Mouse (Mus musculus): Measurements from ENCODE around the gene Mylk. TPM values are rescaled to one million over a fixed set of nuclear protein-coding genes. Genes with fewer than 3 reads are reported as not detected.

The Mylk gene
- polyA plus RNA-seq, 1 experiment from 2014 or later, result 5.7 TPM

DNA sequence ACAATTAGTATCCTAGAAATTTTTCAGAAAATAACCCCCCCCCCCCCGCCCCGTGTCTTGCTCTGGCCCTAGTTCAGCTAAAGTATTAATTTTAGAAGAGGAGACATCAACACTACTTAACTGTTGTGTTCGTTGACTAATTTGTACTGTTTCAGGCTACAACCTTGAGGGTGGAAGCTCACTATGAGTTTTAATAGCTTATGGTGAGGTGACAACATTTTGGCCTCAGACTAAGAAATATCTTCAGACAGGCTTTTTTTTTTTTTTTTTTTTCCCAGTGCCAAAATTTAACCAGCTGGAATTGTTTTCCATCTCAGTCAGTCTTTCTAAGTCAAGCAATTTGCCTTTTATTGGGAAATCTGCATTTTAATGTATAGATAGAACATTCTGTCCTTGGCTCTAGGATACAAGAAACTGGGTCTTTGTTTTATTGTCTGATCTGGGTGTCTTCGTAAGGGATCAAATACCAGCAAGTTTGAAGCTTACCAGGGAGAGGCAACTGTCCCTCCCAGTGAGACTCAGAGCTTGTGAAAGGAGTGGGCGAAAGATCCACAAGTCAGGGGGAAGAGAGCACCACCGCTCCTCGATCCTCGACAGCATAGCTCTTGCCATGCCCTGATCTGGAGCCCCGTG, 19.1 kb downstream of the Mylk start:
- Histone ChIP-seq H3K36me3 (ENCODE audit: control insufficient read depth, insufficient read depth, low read length) (no peaks in the 10 kb centered on the region), H3K4me2 (ENCODE audit: low read length) (no peak overlapping the region), H3K4me1 (ENCODE audit: control insufficient read depth, insufficient read depth, low read length) (no peaks in the 10 kb centered on the region), H3K4me3 (ENCODE audit: low read depth, low read length) (no peak overlapping the region), H3K9me3 (replicated peaks; ENCODE audit: control insufficient read depth, low read length, poor library complexity, severe bottlenecking) (no peaks in the 10 kb centered on the region), H3K9ac (ENCODE audit: low read depth, low read length) (no peak overlapping the region), H3K27me3 (ENCODE audit: control insufficient read depth, insufficient read depth, low read depth, low read length) (no peaks in the 10 kb centered on the region), H3K27ac (ENCODE audit: low read length) (no peak overlapping the region)
- no peak for ATAC-seq
- WGBS, result 75% methylated on average over 9 of the region's 9 CpGs

GRCm38 (mm10) chr16:34765666-34766065, 20.7 kb downstream of the Mylk start:
- H3K4me2 ChIP-seq (ENCODE audit: low read length), result no peak overlapping the region
- no peak overlapping the region for H3K9ac ChIP-seq (ENCODE audit: low read depth, low read length)
- WGBS, result 67% methylated on average over 1 of the region's 1 CpGs
- no peaks in the 10 kb centered on the region for H3K27me3 ChIP-seq (ENCODE audit: control insufficient read depth, insufficient read depth, low read depth, low read length)
- no peaks in the 10 kb centered on the region for H3K9me3 ChIP-seq (replicated peaks; ENCODE audit: control insufficient read depth, low read length, poor library complexity, severe bottlenecking)
- H3K27ac ChIP-seq (ENCODE audit: low read length), result no peak overlapping the region
- ATAC-seq, result no peak
- H3K36me3 ChIP-seq (ENCODE audit: control insufficient read depth, insufficient read depth, low read length), result no peaks in the 10 kb centered on the region
- H3K4me3 ChIP-seq (ENCODE audit: low read depth, low read length), result no peak overlapping the region
- no peaks in the 10 kb centered on the region for H3K4me1 ChIP-seq (ENCODE audit: control insufficient read depth, insufficient read depth, low read length)

DNA sequence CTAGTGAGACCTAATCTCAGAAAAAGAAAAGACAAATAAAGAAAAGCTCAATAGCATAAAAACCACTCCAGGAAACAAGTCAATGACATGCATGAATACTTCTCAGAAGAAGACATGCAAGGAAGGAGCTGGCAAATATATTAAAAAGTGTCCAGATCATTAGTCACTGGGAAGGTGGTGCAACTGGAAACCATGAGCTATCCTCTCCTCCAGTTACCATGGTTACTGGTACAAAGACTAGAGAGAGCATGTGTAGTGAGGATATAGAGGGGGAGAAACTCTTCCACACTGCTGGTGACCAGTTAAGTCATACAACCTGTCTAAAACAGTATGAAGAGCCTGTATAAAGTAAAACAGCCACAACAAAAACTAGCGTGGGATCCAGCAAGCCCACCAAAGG, 21.2 kb downstream of the Mylk start:
- H3K27me3 ChIP-seq (ENCODE audit: control insufficient read depth, insufficient read depth, low read depth, low read length), result no peaks in the 10 kb centered on the region
- H3K9ac ChIP-seq (ENCODE audit: low read depth, low read length), result no peak overlapping the region
- no peaks in the 10 kb centered on the region for H3K9me3 ChIP-seq (replicated peaks; ENCODE audit: control insufficient read depth, low read length, poor library complexity, severe bottlenecking)
- ATAC-seq, result no peak
- no peak overlapping the region for H3K27ac ChIP-seq (ENCODE audit: low read length)
- no peak overlapping the region for H3K4me2 ChIP-seq (ENCODE audit: low read length)
- no peak overlapping the region for H3K4me3 ChIP-seq (ENCODE audit: low read depth, low read length)
- H3K36me3 ChIP-seq (ENCODE audit: control insufficient read depth, insufficient read depth, low read length), result no peaks in the 10 kb centered on the region
- H3K4me1 ChIP-seq (ENCODE audit: control insufficient read depth, insufficient read depth, low read length), result no peaks in the 10 kb centered on the region
- WGBS, result 85% methylated on average over 1 of the region's 1 CpGs

DNA sequence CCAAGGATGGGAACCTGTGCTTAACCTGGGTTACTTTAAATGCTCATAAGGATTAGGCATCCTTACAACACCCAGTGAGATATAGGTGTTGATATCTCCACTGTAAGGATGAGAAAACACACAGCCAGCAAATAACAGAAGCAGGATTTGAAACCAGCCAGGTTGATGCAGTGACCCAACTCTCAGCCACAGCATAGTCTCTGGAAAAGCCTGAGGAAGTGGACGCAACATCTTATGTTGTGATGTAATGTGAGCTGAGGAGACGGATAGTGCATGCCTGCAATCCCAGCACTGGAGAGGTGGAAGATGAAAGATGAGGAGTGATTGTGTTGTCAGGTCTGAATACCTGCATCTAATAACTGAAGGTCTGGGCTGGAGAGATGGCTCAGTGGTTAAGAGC, 22.4 kb downstream of the Mylk start:
- 93% methylated on average over 2 of the region's 2 CpGs for WGBS
- H3K9ac ChIP-seq (ENCODE audit: low read depth, low read length), result no peak overlapping the region

GRCm38 (mm10) chr16:34768436-34768835, 23.4 kb downstream of the Mylk start:
- peaks cover 12% of the 10 kb centered on the region for H3K4me1 ChIP-seq (ENCODE audit: control insufficient read depth, insufficient read depth, low read length)
- 48% methylated on average over 4 of the region's 4 CpGs for WGBS
- no peaks in the 10 kb centered on the region for H3K9me3 ChIP-seq (replicated peaks; ENCODE audit: control insufficient read depth, low read length, poor library complexity, severe bottlenecking)
- H3K27me3 ChIP-seq (ENCODE audit: control insufficient read depth, insufficient read depth, low read depth, low read length), result no peaks in the 10 kb centered on the region
- H3K4me2 ChIP-seq (ENCODE audit: low read length), result no peak overlapping the region
- no peak overlapping the region for H3K9ac ChIP-seq (ENCODE audit: low read depth, low read length)
- no peak overlapping the region for H3K27ac ChIP-seq (ENCODE audit: low read length)
- no peaks in the 10 kb centered on the region for H3K36me3 ChIP-seq (ENCODE audit: control insufficient read depth, insufficient read depth, low read length)
- no peak overlapping the region for H3K4me3 ChIP-seq (ENCODE audit: low read depth, low read length)
- ATAC-seq, result no peak

More for the DNA sequence above, 22.4 kb downstream of the Mylk start:
- Histone ChIP-seq H3K4me1 (ENCODE audit: control insufficient read depth, insufficient read depth, low read length) (peaks cover 4% of the 10 kb centered on the region), H3K9me3 (replicated peaks; ENCODE audit: control insufficient read depth, low read length, poor library complexity, severe bottlenecking) (no peaks in the 10 kb centered on the region), H3K27ac (ENCODE audit: low read length) (no peak overlapping the region), H3K27me3 (ENCODE audit: control insufficient read depth, insufficient read depth, low read depth, low read length) (no peaks in the 10 kb centered on the region), H3K36me3 (ENCODE audit: control insufficient read depth, insufficient read depth, low read length) (no peaks in the 10 kb centered on the region), H3K4me3 (ENCODE audit: low read depth, low read length) (no peak overlapping the region), H3K4me2 (ENCODE audit: low read length) (no peak overlapping the region)
- ATAC-seq, result no peak

DNA sequence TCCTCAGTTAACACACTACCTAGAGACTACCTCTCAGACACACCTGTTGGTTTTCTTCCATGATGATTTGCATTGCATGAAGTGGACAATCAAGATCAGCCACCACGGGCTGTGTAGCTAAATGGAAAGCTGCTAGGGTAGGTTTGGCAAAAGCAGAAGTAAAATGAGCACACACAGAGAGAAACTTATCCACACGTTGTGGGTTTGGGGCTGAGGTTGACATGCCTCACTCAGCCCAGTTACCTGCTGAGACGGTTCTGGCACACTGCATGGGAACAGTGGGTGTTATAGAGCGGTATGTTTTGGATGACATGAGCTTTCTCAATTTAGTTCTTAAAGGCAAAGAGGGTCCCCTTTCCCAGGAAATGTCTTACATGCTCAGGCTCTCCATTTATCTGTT, 25.1 kb downstream of the Mylk start:
- Histone ChIP-seq H3K36me3 (ENCODE audit: control insufficient read depth, insufficient read depth, low read length) (no peaks in the 10 kb centered on the region), H3K27me3 (ENCODE audit: control insufficient read depth, insufficient read depth, low read depth, low read length) (no peaks in the 10 kb centered on the region; the same call in 1 of the 2 replicates), H3K4me3 (ENCODE audit: low read depth, low read length) (no peak overlapping the region), H3K27ac (ENCODE audit: low read length) (no peak overlapping the region), H3K4me1 (ENCODE audit: control insufficient read depth, insufficient read depth, low read length) (peaks cover 12% of the 10 kb centered on the region), H3K4me2 (ENCODE audit: low read length) (no peak overlapping the region), H3K9ac (ENCODE audit: low read depth, low read length) (no peak overlapping the region), H3K9me3 (replicated peaks; ENCODE audit: control insufficient read depth, low read length, poor library complexity, severe bottlenecking) (no peaks in the 10 kb centered on the region)
- WGBS, result 93% methylated on average over 4 of the region's 4 CpGs
- no peak for ATAC-seq

GRCm38 (mm10) chr16:34772445-34773032, 27.5 kb downstream of the Mylk start:
- Histone ChIP-seq H3K27me3 (ENCODE audit: control insufficient read depth, insufficient read depth, low read depth, low read length) (no peaks in the 10 kb centered on the region; the same call in 1 of the 2 replicates), H3K4me3 (ENCODE audit: low read depth, low read length) (no peak overlapping the region), H3K36me3 (ENCODE audit: control insufficient read depth, insufficient read depth, low read length) (no peaks in the 10 kb centered on the region), H3K27ac (ENCODE audit: low read length) (peak overlapping the region; percentile 19), H3K9ac (ENCODE audit: low read depth, low read length) (no peak overlapping the region), H3K4me1 (ENCODE audit: control insufficient read depth, insufficient read depth, low read length) (peaks cover 12% of the 10 kb centered on the region), H3K4me2 (ENCODE audit: low read length) (no peak overlapping the region), H3K9me3 (replicated peaks; ENCODE audit: control insufficient read depth, low read length, poor library complexity, severe bottlenecking) (no peaks in the 10 kb centered on the region)
- 6% methylated on average over 4 of the region's 4 CpGs for WGBS
- peak; percentile 90 for ATAC-seq

DNA sequence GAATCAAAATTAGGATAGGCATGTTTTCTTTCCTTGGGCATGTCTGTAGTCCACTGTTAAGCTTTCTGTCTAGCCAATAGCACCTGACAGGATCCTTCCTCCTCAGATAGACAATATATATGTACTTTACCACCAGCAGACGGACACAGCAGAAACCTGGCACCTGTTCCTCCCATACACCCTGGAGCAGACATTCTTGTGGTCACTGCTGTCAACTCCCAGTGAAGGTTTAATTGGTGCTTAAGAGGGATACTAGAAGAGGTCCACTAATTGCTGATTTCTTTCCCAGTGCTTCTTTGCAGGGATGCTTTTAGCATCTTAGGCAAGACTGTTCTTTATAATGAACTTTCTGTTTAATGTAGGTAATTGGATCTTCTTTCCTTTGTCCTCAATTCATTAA, 37.4 kb downstream of the Mylk start:
- no peaks in the 10 kb centered on the region for H3K27me3 ChIP-seq (ENCODE audit: control insufficient read depth, insufficient read depth, low read depth, low read length)
- H3K4me2 ChIP-seq (ENCODE audit: low read length), result no peak overlapping the region
- no peak overlapping the region for H3K4me3 ChIP-seq (ENCODE audit: low read depth, low read length)
- ATAC-seq, result no peak
- H3K9ac ChIP-seq (ENCODE audit: low read depth, low read length), result no peak overlapping the region
- WGBS, result 60% methylated on average over 1 of the region's 1 CpGs
- no peaks in the 10 kb centered on the region for H3K36me3 ChIP-seq (ENCODE audit: control insufficient read depth, insufficient read depth, low read length)
- no peak overlapping the region for H3K27ac ChIP-seq (ENCODE audit: low read length)
- no peaks in the 10 kb centered on the region for H3K4me1 ChIP-seq (ENCODE audit: control insufficient read depth, insufficient read depth, low read length)
- no peaks in the 10 kb centered on the region for H3K9me3 ChIP-seq (replicated peaks; ENCODE audit: control insufficient read depth, low read length, poor library complexity, severe bottlenecking)

DNA sequence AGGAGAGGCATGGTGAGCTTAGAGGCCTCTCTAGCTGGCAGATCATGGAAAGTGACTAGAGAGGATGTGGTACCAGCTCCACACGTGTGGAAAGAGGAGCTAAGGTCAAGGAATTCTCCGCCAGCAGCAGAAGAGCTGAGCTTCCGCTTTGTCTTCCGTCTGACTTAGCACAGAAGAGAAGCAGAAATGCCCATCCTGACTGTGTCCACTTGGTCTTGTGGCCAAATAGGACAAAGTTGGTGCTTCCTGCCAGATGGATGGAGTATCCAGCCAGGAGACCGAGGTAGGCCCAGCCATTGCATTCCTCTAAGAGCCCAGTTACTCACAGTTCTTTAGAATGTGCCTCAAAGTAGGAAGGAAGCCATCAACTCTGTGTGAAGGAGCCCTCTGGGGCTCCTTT, 38.5 kb downstream of the Mylk start:
- no peak for ATAC-seq
- no peaks in the 10 kb centered on the region for H3K4me1 ChIP-seq (ENCODE audit: control insufficient read depth, insufficient read depth, low read length)
- H3K36me3 ChIP-seq (ENCODE audit: control insufficient read depth, insufficient read depth, low read length), result no peaks in the 10 kb centered on the region
- no peak overlapping the region for H3K4me3 ChIP-seq (ENCODE audit: low read depth, low read length)
- 91% methylated on average over 5 of the region's 5 CpGs for WGBS
- H3K9me3 ChIP-seq (replicated peaks; ENCODE audit: control insufficient read depth, low read length, poor library complexity, severe bottlenecking), result no peaks in the 10 kb centered on the region
- no peak overlapping the region for H3K4me2 ChIP-seq (ENCODE audit: low read length)
- no peaks in the 10 kb centered on the region for H3K27me3 ChIP-seq (ENCODE audit: control insufficient read depth, insufficient read depth, low read depth, low read length)
- no peak overlapping the region for H3K27ac ChIP-seq (ENCODE audit: low read length)
- no peak overlapping the region for H3K9ac ChIP-seq (ENCODE audit: low read depth, low read length)

Data from midbrain, embryonic 16.5 days (tissue).